12 mouse cellular contexts compared by ENCODE assay signal in the genomic region with DNA sequence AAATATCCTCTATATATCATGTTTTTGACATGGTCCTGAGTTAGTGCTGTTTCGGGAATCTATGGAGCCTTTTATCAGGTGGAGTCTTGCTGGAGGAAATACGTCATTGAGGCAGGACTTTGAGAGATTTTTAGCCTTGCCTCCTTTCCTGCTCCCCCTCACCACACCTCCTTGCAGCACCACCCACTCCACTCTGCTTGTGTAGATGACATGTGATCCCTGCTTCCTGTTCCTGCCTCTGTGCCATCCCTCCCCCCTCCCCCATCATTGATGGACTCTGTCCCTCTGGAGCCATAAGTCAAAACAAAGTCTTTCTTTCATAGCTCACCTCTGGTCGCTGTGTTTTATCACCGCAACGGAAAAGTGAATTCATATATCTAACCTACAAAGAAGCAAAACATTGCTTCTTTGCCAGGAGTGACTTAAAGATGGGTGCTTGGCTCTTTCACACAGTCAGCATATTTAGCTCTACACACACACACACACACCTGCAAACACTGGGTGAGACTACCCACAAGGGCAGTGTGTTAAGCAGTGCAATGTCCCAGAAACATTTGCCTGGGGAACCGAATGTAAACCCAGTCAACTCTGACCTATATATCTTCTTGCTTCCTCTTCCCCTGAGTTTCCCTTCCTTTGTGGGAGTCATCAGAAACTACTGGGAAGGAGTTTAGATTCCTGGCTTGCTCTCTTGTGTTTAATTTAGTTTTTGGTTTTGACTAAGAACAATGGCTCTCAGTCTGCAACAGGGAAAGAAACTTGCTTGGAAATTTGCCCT.
A peak's percentile ranks its signal among the peaks of the same experiment; 100 is the strongest.
DNase-seq lines count a peak whose midpoint lies in the region; ATAC-seq and TF ChIP-seq lines count a peak whose summit lies in the region.
"Had no signal": no experiment of that assay in that cellular context is flagged by ENCODE, and none has a peak within 500 bp of the region (broad histone marks: within the 10 kb centered on the region; RNA-seq: fewer than 3 reads in every experiment).

No protein-coding gene starts in this region.

- no peaks in the 10 kb centered on the region for H3K27me3 ChIP-seq in kidney, postnatal 0 days (ENCODE audit: insufficient read depth, low read length)

- H3K27ac ChIP-seq in kidney, postnatal 0 days, result no peak overlapping the region
- H3K27ac ChIP-seq: left cerebral cortex, adult 2 months had no signal

- peak; percentile 22 for DNase-seq in heart, adult 8-10 months (ENCODE audit: low spot score)
- no peak for DNase-seq in heart, adult 18-20 months
- peak; percentile 26 for DNase-seq in kidney, postnatal 0 days (ENCODE audit: low spot score)
- DNase-seq in kidney, postnatal 14 days, result no peak
- peak; percentile 78 for DNase-seq in A20 (ENCODE audit: low read depth, low spot score)
- peak; percentile 4 for DNase-seq in c-Kit-positive CD71-negative TER-119-negative erythroid progenitor cells, embryonic 14.5 days (ENCODE audit: low read depth)
- DNase-seq in gastrocnemius, postnatal 10 days, result no peak
- no peak for DNase-seq in right cerebral cortex, adult 18-20 months
- DNase-seq: cerebellum, adult 2 months; forebrain, postnatal 0 days; liver had no signal

- WGBS in kidney, postnatal 0 days, result 57% methylated on average over 6 of the region's 6 CpGs

- TF ChIP-seq CTCF in kidney, postnatal 0 days (IDR thresholded peaks at IDR 0.05; ENCODE audit: low read depth), result no peak

- no peaks in the 10 kb centered on the region for H3K4me1 ChIP-seq in kidney, postnatal 0 days (replicated peaks; ENCODE audit: insufficient read depth, low read length)

- H3K4me3 ChIP-seq in kidney, postnatal 0 days (replicated peaks; ENCODE audit: low read depth, low read length), result no peak overlapping the region
- H3K4me3 ChIP-seq: left cerebral cortex, adult 2 months had no signal

- H3K9ac ChIP-seq in kidney, postnatal 0 days (ENCODE audit: low read depth, low read length), result no peak overlapping the region
- H3K9ac ChIP-seq: forebrain, postnatal 0 days had no signal

- no peaks in the 10 kb centered on the region for H3K36me3 ChIP-seq in kidney, postnatal 0 days (ENCODE audit: insufficient read depth, low read length)

- no peak overlapping the region for H3K4me2 ChIP-seq in kidney, postnatal 0 days (ENCODE audit: low read length)

- no peaks in the 10 kb centered on the region for H3K9me3 ChIP-seq in kidney, postnatal 0 days (replicated peaks; ENCODE audit: low read length)

- no peak for ATAC-seq in kidney, postnatal 0 days (replicated peaks; ENCODE audit: low FRiP score, low read depth)
- ATAC-seq: forebrain, postnatal 0 days had no signal

Comparison
In these comparisons a context has a peak if more than half of its experiments do, and no peak if none do; other contexts are left out.
1. DNase-seq: peak in heart, adult 8-10 months (single experiment), kidney, postnatal 0 days (single experiment), A20 (single experiment) and c-Kit-positive CD71-negative TER-119-negative erythroid progenitor cells, embryonic 14.5 days (single experiment); none in heart, adult 18-20 months (0 of 2), kidney, postnatal 14 days (single experiment), gastrocnemius, postnatal 10 days (single experiment) and right cerebral cortex, adult 18-20 months (single experiment).